ENCODE assay signal across 8 mouse cellular contexts in genomic region chr12:55315192-55315591, GRCm38 (mm10). TPM values are rescaled to one million over a fixed set of nuclear protein-coding genes. Genes with fewer than 3 reads are reported as not detected.
DNase-seq lines count a peak whose midpoint lies in the region; ATAC-seq and TF ChIP-seq lines count a peak whose summit lies in the region.
"Had no signal": no experiment of that assay in that cellular context is flagged by ENCODE, and none has a peak within 500 bp of the region (broad histone marks: within the 10 kb centered on the region; RNA-seq: fewer than 3 reads in every experiment).

No protein-coding gene starts in this region.

- TF ChIP-seq CTCF in brain, embryonic 14.5 days (IDR thresholded peaks at IDR 0.05; ENCODE audit: borderline replicate concordance, extremely low read depth, insufficient read depth, insufficient read length): peak; percentile 30; the same call in 1 of the 2 replicates

- no peak overlapping the region for H3K4me2 ChIP-seq in hindbrain, embryonic 14.5 days (replicated peaks)

- H3K36me3 ChIP-seq in hindbrain, embryonic 14.5 days (replicated peaks; ENCODE audit: control insufficient read depth, insufficient read depth): no peaks in the 10 kb centered on the region

- H3K9me3 ChIP-seq in hindbrain, embryonic 14.5 days (ENCODE audit: control insufficient read depth, low read length): no peaks in the 10 kb centered on the region
- H3K9me3 ChIP-seq: megakaryocyte, embryonic 14.5 days had no signal

- H3K27me3 ChIP-seq in hindbrain, embryonic 14.5 days (ENCODE audit: control insufficient read depth, insufficient read depth, low read length): no peaks in the 10 kb centered on the region
- H3K27me3 ChIP-seq: megakaryocyte, embryonic 14.5 days had no signal

- no peak overlapping the region for H3K27ac ChIP-seq in hindbrain, embryonic 14.5 days

- H3K4me1 ChIP-seq in hindbrain, embryonic 14.5 days (replicated peaks; ENCODE audit: control insufficient read depth, insufficient read depth, low read length): no peaks in the 10 kb centered on the region

- 49% methylated on average over 5 of the region's 5 CpGs for WGBS in hindbrain, embryonic 14.5 days

- ATAC-seq in hindbrain, embryonic 14.5 days (ENCODE audit: low FRiP score): no peak
- peak; percentile 94 for ATAC-seq in megakaryocyte, adult 5-6 weeks (ENCODE audit: poor library complexity, severe bottlenecking)

- no peak for TF ChIP-seq POLR2A in brain, embryonic 14.5 days (IDR thresholded peaks at IDR 0.05; ENCODE audit: borderline replicate concordance, extremely low read depth, insufficient read depth, insufficient read length, poor library complexity, severe bottlenecking)

- H3K4me3 ChIP-seq in hindbrain, embryonic 14.5 days (replicated peaks; ENCODE audit: low read length): no peak overlapping the region
- H3K4me3 ChIP-seq: megakaryocyte, embryonic 14.5 days had no signal

- DNase-seq in NIH3T3 (ENCODE audit: low read depth): peak; percentile 94
- DNase-seq in brain, embryonic 14.5 days (ENCODE audit: low read depth): peak; percentile 92
- peak; percentile 42 for DNase-seq in fat pad, adult 2 months (ENCODE audit: extremely low read depth, low read depth, low spot score)
- peak; percentile 93 for DNase-seq in hindbrain, embryonic 14.5 days (ENCODE audit: low spot score)
- DNase-seq in layer of hippocampus, postnatal 14 days (ENCODE audit: low spot score in 2 of 2): peak; percentile 48 to 88
- peak; percentile 56 for DNase-seq in spleen, adult 12 weeks (ENCODE audit: low spot score)

- H3K9ac ChIP-seq in hindbrain, embryonic 14.5 days: no peak overlapping the region

RNA-seq across cellular contexts. Expression of gene Ppp2r3c, which starts 12.4 kb away (rescaled TPM):
- polyA plus RNA-seq in brain, embryonic 14.5 days (2012; rRNA removed): 19.1 and 20.4 TPM in 2 replicates
- 23.4 and 24.2 TPM in 2 replicates for polyA plus RNA-seq in hindbrain, embryonic 14.5 days (2014; fragmentation: Nextera tagmentation; extraction: Ambion mirVana)
- 10 to 100 TPM; 12.4 to 14.1 TPM for total RNA-seq in layer of hippocampus, postnatal 14 days (2021)
- total RNA-seq in megakaryocyte, adult 5-6 weeks (2015): 26.7 TPM in 2 replicates
- total RNA-seq in megakaryocyte, adult 5-6 weeks (2017): 19.7 and 20.4 TPM in 2 replicates

RNA-seq across cellular contexts. Expression of gene 1110008L16Rik, which starts 15.8 kb away (rescaled TPM):
- 9.2 and 10.0 TPM in 2 replicates for polyA plus RNA-seq in brain, embryonic 14.5 days (2012; rRNA removed)
- polyA plus RNA-seq in hindbrain, embryonic 14.5 days (2014; fragmentation: Nextera tagmentation; extraction: Ambion mirVana): 7.9 and 10.7 TPM in 2 replicates
- 10 to 100 TPM in 1 of 2 experiments, 1 to 10 TPM in 1; 8.1 to 10.4 TPM for total RNA-seq in layer of hippocampus, postnatal 14 days (2021)
- 6.1 and 7.8 TPM in 2 replicates for total RNA-seq in megakaryocyte, adult 5-6 weeks (2015)
- total RNA-seq in megakaryocyte, adult 5-6 weeks (2017): 5.0 and 6.5 TPM in 2 replicates

Comparison
In these comparisons a context has a peak if more than half of its experiments do, and no peak if none do; other contexts are left out.
1. DNase-seq: peak in every context shown above with its lines; median percentile 94 in NIH3T3; 93 in hindbrain, embryonic 14.5 days; 92 in brain, embryonic 14.5 days; 68 in layer of hippocampus, postnatal 14 days; 56 in spleen, adult 12 weeks; 42 in fat pad, adult 2 months.